Mouse (Mus musculus) heart, embryonic 10.5 days (tissue): Measurements from ENCODE around the gene Mlx. TPM values are rescaled to one million over a fixed set of nuclear protein-coding genes. Genes with fewer than 3 reads are reported as not detected.
"Not testable (repeated sequence)": the region's sequence is repeated elsewhere in the genome, so short reads cannot be mapped to it uniquely, and the experiment has no call there.

Experiments used
- DNase-seq: peaks from one replicate; pipeline ENCODE4 v3.0.0-alpha.2; 2017; ENCODE audit warnings: low spot score
- H3K27ac ChIP-seq: fragments of 300-500 bp; sonication (generic); 2 replicates; pipeline ENCODE4 v1.5.1; 2016; ENCODE audit warnings: mild to moderate bottlenecking
- H3K27me3 ChIP-seq: fragments of 300-500 bp; sonication (generic); 2 replicates; pipeline ENCODE4 v1.6.1; 2016; ENCODE audit warnings: mild to moderate bottlenecking; ENCODE audit not compliant: poor library complexity, insufficient read depth, severe bottlenecking
- H3K36me3 ChIP-seq: fragments of 300-500 bp; sonication (generic); 2 replicates; pipeline ENCODE4 v1.6.1; 2016; ENCODE audit warnings: mild to moderate bottlenecking, moderate library complexity
- H3K4me1 ChIP-seq: fragments of 300-500 bp; sonication (generic); 2 replicates; pipeline ENCODE4 v1.6.1; 2016; ENCODE audit warnings: mild to moderate bottlenecking
- H3K4me3 ChIP-seq: fragments of 300-500 bp; sonication (generic); 2 replicates; pipeline ENCODE4 v1.5.1; 2016; ENCODE audit warnings: mild to moderate bottlenecking, moderate library complexity
- H3K9me3 ChIP-seq: fragments of 300-500 bp; sonication (generic); 2 replicates; pipeline ENCODE4 v1.6.1; 2016; ENCODE audit warnings: mild to moderate bottlenecking, moderate library complexity
- WGBS: fragments of 180-500 bp; shearing (Covaris S2); methylation state at CpG from one replicate; pipeline ENCODE4 v1.1.7; 2016; 5-methylcytosine and 5-hydroxymethylcytosine counted together
- polyA plus RNA-seq: library from polyadenylated mRNA; unstranded; fragments of >200 nt; fragmentation: Nextera tagmentation; extraction: Ambion mirVana; gene quantifications from 2 replicates; pipeline ENCODE4 v1.2.1, GENCODE M21; 2016

Mlx gene
- polyA plus RNA-seq, 1 experiment from 2014 or later, result 52.0 TPM

- H3K36me3 ChIP-seq, result peaks cover 33% of the 10 kb centered on the region
- H3K27ac ChIP-seq, result peak overlapping the region; percentile 94
- H3K9me3 ChIP-seq, result no peaks in the 10 kb centered on the region
- H3K27me3 ChIP-seq, result no peaks in the 10 kb centered on the region
- WGBS, result under 1% methylated on average over 36 of the region's 39 CpGs
- H3K4me1 ChIP-seq, result peaks cover 38% of the 10 kb centered on the region
- peak; percentile 77 for DNase-seq
- H3K4me3 ChIP-seq, result peak overlapping the region; percentile 94
These were observed 32.2 kb downstream of the Mlx start for GRCm38 (mm10) chr11:101119131-101119760.

GRCm38 (mm10) chr11:101119761-101120544 is 32.9 kb downstream of the Mlx start, which contains the start of the genes Retreg3 and Tubg1:
Retreg3 (minus strand) TSS chr11:101119893.
Tubg1 (plus strand) TSS chr11:101119938.
- DNase-seq, result peak; percentile 99
- under 1% methylated on average over 61 of the region's 61 CpGs for WGBS
- no peaks in the 10 kb centered on the region for H3K9me3 ChIP-seq

DNA sequence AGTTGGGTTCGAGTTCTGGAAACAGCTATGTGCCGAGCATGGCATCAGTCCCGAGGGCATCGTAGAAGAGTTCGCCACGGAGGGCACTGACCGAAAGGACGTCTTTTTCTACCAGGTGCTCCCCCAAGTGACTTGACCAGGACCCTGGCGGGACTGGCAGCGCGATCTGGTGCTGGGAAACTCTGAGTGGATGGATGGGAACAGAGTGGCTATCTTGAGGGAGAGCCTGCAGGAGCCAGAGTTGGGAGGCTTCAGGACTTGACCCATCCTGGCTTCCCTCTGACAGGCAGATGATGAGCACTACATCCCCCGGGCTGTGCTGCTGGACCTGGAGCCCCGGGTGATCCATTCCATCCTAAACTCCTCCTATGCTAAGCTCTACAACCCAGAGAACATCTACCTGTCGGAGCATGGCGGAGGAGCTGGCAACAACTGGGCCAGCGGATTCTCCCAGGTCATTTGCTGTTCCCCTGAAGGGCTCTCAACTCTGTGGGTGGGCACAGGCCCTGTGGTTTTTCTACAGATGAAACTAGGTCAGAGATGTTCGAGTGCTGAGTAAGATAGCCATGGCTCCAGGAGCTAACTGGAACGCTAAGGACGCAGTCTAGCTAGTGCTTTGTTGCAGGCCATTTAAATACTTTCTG is 33.6 kb downstream of the Mlx start:
- no peak for DNase-seq
- H3K36me3 ChIP-seq, result peaks cover 45% of the 10 kb centered on the region
- WGBS, result 25% methylated on average over 19 of the region's 19 CpGs

More at GRCm38 (mm10) chr11:101119761-101120544, 32.9 kb downstream of the Mlx start, which contains the start of the genes Retreg3 and Tubg1:
- Histone ChIP-seq H3K27me3 (no peaks in the 10 kb centered on the region), H3K4me3 (peak within 1 kb of the TSS; percentile 94), H3K4me1 (peaks cover 38% of the 10 kb centered on the region), H3K27ac (peak within 1 kb of the TSS; percentile 94), H3K36me3 (peaks cover 38% of the 10 kb centered on the region)

DNA sequence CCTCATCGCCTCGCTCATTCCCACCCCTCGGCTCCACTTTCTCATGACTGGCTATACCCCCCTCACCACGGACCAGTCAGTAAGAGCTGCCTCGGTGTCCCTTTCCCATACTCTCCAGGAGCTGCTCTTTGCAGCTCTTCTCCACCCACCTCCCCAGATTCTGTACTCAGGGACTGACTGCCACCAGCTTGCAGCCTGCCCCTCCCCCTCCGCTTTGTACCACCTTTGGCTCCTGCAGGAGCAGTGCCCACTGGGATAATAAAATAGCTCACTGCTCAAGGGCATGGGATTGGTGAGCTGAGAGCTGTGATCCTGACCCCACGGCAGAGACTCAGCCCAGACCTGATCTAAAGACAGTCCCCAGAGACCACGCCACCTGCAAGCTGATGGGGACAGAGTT is 37.4 kb downstream of the Mlx start:
- not testable (repeated sequence) for DNase-seq, H3K27me3 ChIP-seq, H3K9me3 ChIP-seq, H3K27ac ChIP-seq, H3K4me3 ChIP-seq
- peaks cover 57% of the 10 kb centered on the region for H3K36me3 ChIP-seq
- 93% methylated on average over 8 of the region's 8 CpGs for WGBS
- peaks cover 26% of the 10 kb centered on the region for H3K4me1 ChIP-seq

More for the DNA sequence above, 33.6 kb downstream of the Mlx start:
- Histone ChIP-seq H3K27me3 (no peaks in the 10 kb centered on the region), H3K4me1 (peaks cover 35% of the 10 kb centered on the region), H3K4me3 (peak overlapping the region; percentile 94), H3K27ac (peak overlapping the region; percentile 94), H3K9me3 (no peaks in the 10 kb centered on the region)

DNA sequence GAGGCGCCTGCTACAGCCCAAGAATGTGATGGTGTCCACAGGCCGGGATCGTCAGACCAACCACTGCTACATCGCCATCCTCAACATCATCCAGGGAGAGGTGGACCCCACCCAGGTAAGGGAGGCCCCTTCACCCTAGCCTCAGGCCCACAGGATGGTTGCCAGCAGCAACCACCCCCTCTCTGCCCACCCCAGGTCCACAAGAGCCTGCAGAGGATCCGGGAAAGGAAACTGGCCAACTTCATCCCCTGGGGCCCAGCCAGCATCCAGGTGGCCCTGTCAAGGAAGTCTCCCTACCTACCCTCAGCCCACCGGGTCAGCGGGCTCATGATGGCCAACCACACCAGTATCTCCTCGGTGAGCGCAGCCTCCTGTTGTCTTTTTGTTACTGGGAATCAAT is 37.9 kb downstream of the Mlx start:
- Histone ChIP-seq H3K4me1 (peaks cover 24% of the 10 kb centered on the region), H3K36me3 (peaks cover 57% of the 10 kb centered on the region)
- 97% methylated on average over 9 of the region's 9 CpGs for WGBS

DNA sequence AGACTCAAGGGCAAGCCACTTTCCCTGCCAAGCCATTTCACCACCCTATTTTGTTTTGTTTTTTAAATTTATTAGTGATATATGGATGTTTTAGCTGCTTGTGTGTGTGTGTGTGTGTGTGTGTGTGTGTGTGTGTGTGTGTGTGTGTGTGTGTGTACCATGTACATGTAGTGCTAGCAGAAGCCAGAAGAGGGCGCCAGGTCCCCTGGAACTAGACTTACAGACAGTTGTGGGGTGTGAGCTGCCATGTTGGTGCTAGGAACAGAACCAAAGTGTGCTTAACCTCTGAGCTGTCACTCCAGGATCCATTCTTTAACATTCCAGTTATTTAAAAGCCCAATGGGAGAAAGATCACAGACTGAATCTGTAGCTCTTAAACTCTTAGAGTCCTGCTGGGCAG is 40.0 kb downstream of the Mlx start:
- DNase-seq, result no peak
- Histone ChIP-seq H3K4me1 (peaks cover 23% of the 10 kb centered on the region), H3K4me3 (no peak overlapping the region), H3K9me3 (no peaks in the 10 kb centered on the region), H3K27ac (no peak overlapping the region), H3K27me3 (no peaks in the 10 kb centered on the region), H3K36me3 (peaks cover 51% of the 10 kb centered on the region)
- 80% methylated on average over 1 of the region's 1 CpGs for WGBS

More for the DNA sequence above, 37.9 kb downstream of the Mlx start:
- not testable (repeated sequence) for H3K9me3 ChIP-seq, H3K27ac ChIP-seq, H3K27me3 ChIP-seq, H3K4me3 ChIP-seq, DNase-seq

DNA sequence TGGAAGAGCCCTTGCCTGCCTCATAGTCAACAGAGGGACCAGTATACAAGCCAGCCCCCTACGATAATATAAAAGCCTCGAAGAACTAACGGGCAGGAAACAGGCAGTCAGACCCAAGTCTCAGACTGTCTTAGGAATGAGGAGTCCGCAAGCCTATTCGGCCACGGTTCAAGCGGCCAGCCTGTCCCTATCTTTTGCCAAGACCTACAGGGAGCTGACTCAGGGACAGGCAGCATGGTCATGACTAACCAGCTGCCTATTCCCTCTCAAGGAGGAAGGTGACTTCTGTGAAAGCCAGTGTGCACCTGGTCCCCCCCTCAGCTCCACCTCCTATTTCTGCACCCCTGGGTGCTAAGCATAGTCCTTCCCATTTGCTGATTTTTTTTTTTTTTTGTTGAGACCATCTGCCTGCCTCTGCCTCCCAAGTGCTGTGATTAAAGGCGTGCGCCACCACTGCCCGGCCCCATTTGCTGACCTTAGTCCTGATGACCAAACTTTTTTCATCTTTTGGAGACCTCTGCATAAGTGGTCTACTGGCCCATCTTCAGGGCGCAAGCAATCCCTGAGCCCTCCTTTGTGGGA is 42.0 kb downstream of the Mlx start:
- peak overlapping the region; percentile 52; the same call in 1 of the 2 replicates for H3K27ac ChIP-seq
- no peaks in the 10 kb centered on the region for H3K27me3 ChIP-seq
- no peaks in the 10 kb centered on the region for H3K9me3 ChIP-seq
- H3K4me1 ChIP-seq, result peaks cover 23% of the 10 kb centered on the region
- H3K36me3 ChIP-seq, result peaks cover 32% of the 10 kb centered on the region
- H3K4me3 ChIP-seq, result no peak overlapping the region
- 84% methylated on average over 11 of the region's 11 CpGs for WGBS
- DNase-seq, result no peak

DNA sequence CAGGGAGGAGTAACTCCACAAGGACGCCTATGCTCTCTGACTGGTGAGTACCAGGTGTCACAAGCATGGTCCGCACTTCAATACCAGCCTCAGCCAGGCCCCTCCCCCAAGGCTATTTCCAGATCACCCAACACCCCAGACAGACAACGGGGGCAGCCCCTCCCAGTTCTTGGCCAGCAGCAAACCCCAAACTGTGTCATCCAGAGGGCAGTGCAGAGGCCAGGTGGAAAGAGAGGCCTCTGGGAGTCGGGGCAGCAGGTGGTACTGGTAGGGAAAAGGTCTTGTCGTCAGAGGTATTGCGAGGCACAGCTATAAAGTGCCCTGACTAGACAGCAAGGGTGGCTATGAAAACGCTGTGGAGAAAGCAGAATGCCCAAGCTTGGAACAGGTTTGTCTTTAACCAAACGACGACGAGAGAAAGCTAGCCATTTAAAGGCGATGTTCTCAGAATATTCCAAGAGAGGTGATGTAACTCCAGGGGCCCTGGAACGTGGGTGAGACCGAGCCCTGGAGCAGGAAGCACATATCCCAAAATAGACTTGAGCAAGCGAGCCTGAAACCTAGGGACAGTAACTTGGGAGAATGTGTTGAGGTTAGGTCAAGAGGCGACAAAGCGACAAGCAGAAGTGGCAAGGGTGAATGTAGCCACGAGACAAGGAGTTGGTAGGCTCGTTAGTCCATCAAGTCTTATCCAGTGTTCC is 43.1 kb downstream of the Mlx start:
- Histone ChIP-seq H3K27me3 (no peaks in the 10 kb centered on the region), H3K4me3 (peak overlapping the region; percentile 36), H3K27ac (peak overlapping the region; percentile 87), H3K9me3 (no peaks in the 10 kb centered on the region), H3K4me1 (peaks cover 23% of the 10 kb centered on the region), H3K36me3 (peaks cover 23% of the 10 kb centered on the region)
- DNase-seq, result peak; percentile 82
- WGBS, result 28% methylated on average over 18 of the region's 18 CpGs

- Histone ChIP-seq H3K4me1 (peaks cover 23% of the 10 kb centered on the region), H3K27ac (peak overlapping the region; percentile 38; the same call in 1 of the 2 replicates), H3K4me3 (no peak overlapping the region), H3K27me3 (no peaks in the 10 kb centered on the region), H3K36me3 (peaks cover 14% of the 10 kb centered on the region), H3K9me3 (no peaks in the 10 kb centered on the region)
- DNase-seq, result no peak
- WGBS, result 89% methylated on average over 2 of the region's 2 CpGs
These were observed 44.1 kb downstream of the Mlx start for GRCm38 (mm10) chr11:101131187-101131586.

DNA sequence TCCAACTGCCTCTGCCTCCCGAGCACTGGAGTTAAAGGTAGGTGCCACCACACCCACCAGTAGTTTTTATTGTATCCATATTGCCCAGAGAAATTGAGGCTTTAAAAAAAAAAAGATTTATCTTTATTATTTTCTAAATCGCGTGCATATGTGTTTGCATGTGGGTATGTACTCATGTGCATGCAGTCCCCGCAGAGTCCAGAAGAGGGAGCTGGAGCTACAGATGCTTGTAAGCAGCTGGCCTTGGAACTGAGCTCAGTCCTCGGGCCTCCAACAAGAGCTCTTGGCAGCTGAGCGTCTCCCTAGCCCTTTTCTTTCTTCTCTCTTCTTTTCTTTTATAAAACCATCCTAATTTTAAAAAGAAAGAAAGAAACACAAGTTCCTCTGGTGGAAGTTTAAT is 44.6 kb downstream of the Mlx start:
- Histone ChIP-seq H3K36me3 (peaks cover 8% of the 10 kb centered on the region), H3K27me3 (no peaks in the 10 kb centered on the region), H3K9me3 (no peaks in the 10 kb centered on the region), H3K27ac (0 out of 2 replicates have a peak overlapping the region, but pooled peaks have one; percentile 38), H3K4me3 (no peak overlapping the region), H3K4me1 (peaks cover 23% of the 10 kb centered on the region)
- DNase-seq, result no peak
- 93% methylated on average over 6 of the region's 6 CpGs for WGBS

DNA sequence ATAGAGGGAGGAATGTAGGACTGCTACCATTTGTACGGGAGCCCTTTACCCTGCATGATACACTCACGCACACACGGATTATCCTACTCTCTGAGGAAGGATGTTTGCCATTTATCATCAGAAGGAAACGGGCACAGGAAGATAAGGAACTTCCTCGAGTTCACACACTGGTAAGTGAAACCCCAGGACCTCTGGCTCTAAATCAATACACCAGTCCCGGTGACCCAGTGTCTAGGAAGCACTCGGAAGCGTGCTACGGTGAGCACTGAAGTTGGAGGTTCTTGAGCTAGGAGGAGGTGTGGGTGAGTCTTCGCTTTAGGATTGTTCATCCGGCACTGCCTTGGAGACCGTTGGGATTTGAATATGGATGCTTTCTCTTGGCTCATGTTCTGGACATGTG is 46.0 kb downstream of the Mlx start:
- H3K4me3 ChIP-seq, result no peak overlapping the region
- WGBS, result 58% methylated on average over 12 of the region's 12 CpGs
- no peaks in the 10 kb centered on the region for H3K9me3 ChIP-seq
- H3K27me3 ChIP-seq, result no peaks in the 10 kb centered on the region
- no peak for DNase-seq
- H3K4me1 ChIP-seq, result peaks cover 23% of the 10 kb centered on the region
- H3K36me3 ChIP-seq, result no peaks in the 10 kb centered on the region
- H3K27ac ChIP-seq, result no peak overlapping the region

DNA sequence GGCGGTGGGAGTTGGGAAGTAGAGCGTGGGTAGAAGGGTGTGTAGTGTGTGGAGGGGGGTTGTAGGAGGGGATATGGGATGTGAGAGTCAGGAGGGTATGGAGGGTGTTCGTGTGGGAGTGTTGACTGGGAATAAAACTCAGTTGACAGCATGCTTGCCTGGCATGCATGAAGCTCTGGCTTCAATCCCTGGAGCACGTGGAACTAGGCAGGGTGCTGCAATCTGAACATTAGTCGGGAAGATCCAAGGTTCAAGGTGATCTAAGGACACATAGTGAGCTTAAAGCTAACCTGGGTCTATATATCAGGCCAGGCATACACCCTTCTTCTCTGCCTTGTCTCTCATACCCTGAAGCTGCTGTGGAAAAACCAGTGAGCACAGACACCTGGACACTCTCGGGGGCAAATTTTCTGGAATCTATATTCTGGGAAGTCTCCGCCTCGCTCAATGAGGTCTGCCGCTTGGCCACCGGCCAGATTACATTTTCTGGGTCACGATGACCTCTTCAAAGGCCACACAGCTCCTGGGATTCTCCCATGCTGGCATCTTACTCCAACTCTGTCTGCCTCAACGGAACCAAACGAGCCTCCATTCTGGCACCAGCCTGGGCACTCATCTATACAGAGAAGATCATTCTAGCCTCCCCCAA is 47.3 kb downstream of the Mlx start:
- H3K9me3 ChIP-seq, result no peaks in the 10 kb centered on the region
- no peaks in the 10 kb centered on the region for H3K27me3 ChIP-seq
- peaks cover 24% of the 10 kb centered on the region for H3K4me1 ChIP-seq
- no peaks in the 10 kb centered on the region for H3K36me3 ChIP-seq
- DNase-seq, result no peak
- no peak overlapping the region for H3K4me3 ChIP-seq
- 76% methylated on average over 13 of the region's 13 CpGs for WGBS
- 0 out of 2 replicates have a peak overlapping the region, but pooled peaks have one; percentile 6 for H3K27ac ChIP-seq
